Mouse (Mus musculus) liver, adult 2 months (tissue): ENCODE results near the gene Gm14226. TPM values are rescaled to one million over a fixed set of nuclear protein-coding genes. Genes with fewer than 3 reads are reported as not detected.
"Not testable (repeated sequence)": the region's sequence is repeated elsewhere in the genome, so short reads cannot be mapped to it uniquely, and the experiment has no call there.

Experiments
- DNase-seq: peaks from one replicate; pipeline ENCODE4 v3.0.0-alpha.2; 2011; ENCODE audit warnings: low read depth, low spot score; ENCODE audit errors: extremely low read depth
- H3K27ac ChIP-seq: fragments of 200-500 bp; replicated peaks from 2 replicates; pipeline ENCODE4 v1.5.1; 2012; ENCODE audit warnings: low read depth, mild to moderate bottlenecking, control low read depth, inconsistent platforms, low read length; ENCODE audit not compliant: insufficient read depth
- H3K27me3 ChIP-seq: fragments of 200-500 bp; 2 replicates; pipeline ENCODE4 v1.6.1; 2012; ENCODE audit warnings: mild to moderate bottlenecking, moderate library complexity, low read length, inconsistent platforms; ENCODE audit not compliant: control insufficient read depth, insufficient read depth
- H3K36me3 ChIP-seq: fragments of 200-500 bp; 2 replicates; pipeline ENCODE4 v1.6.1; 2012; ENCODE audit warnings: low read length, inconsistent platforms; ENCODE audit not compliant: control insufficient read depth, insufficient read depth
- H3K4me1 ChIP-seq: fragments of 200-500 bp; 2 replicates; pipeline ENCODE4 v1.6.1; 2011; ENCODE audit warnings: low read length; ENCODE audit not compliant: control insufficient read depth, insufficient read depth
- H3K4me3 ChIP-seq: fragments of 200-500 bp; 2 replicates; pipeline ENCODE4 v1.5.1; 2011; ENCODE audit warnings: low read depth, mild to moderate bottlenecking, control low read depth, low read length, moderate library complexity; ENCODE audit not compliant: insufficient read depth
- H3K79me2 ChIP-seq: fragments of 200-500 bp; 2 replicates; pipeline ENCODE4 v1.6.1; 2012; ENCODE audit warnings: inconsistent platforms, mild to moderate bottlenecking, low read length, moderate library complexity; ENCODE audit not compliant: control insufficient read depth, insufficient read depth
- H3K9ac ChIP-seq: fragments of 200-500 bp; 2 replicates; pipeline ENCODE4 v1.6.1; 2012; ENCODE audit warnings: low read depth, mild to moderate bottlenecking, control low read depth, inconsistent platforms, low read length
- CTCF ChIP-seq: fragments of 200-500 bp; IDR thresholded peaks from 2 replicates; pipeline ENCODE4 v1.5.1; 2011; ENCODE audit warnings: low read depth, low read length, control low read depth
- POLR2A ChIP-seq: fragments of 200-500 bp; IDR thresholded peaks from 2 replicates; pipeline ENCODE4 v1.6.1; 2011; ENCODE audit warnings: low read length, control low read depth; ENCODE audit not compliant: insufficient read depth; ENCODE audit errors: extremely low read depth
- whole genome bisulfite sequencing: fragments of 180-500 bp; shearing (Covaris S2); methylation state at CpG from one replicate; pipeline ENCODE4 v1.1.7; 2018; 5-methylcytosine and 5-hydroxymethylcytosine counted together
- polyA plus RNA-seq: library from polyadenylated mRNA; depleted of rRNA; stranded (reverse); fragments of >200 nt; gene quantifications from 2 replicates; pipeline ENCODE4 v1.2.3, GENCODE M21; 2012
- total RNA-seq: library from RNA; depleted of rRNA; stranded (reverse); fragments of >200 nt; gene quantifications from 2 replicates; pipeline ENCODE4 v1.2.3, GENCODE M21; 2014

The Gm14226 gene
- total and polyA plus RNA-seq, 2 experiments = not detected

GRCm38 (mm10) chr2:154992083-154992482, 26.0 kb upstream of the Gm14226 start:
- no peak for TF ChIP-seq POLR2A
- DNase-seq = no peak
- 69% methylated on average over 5 of the region's 5 CpGs for WGBS
- H3K27ac ChIP-seq = no peak overlapping the region
- H3K79me2 ChIP-seq = no peaks in the 10 kb centered on the region
- no peak overlapping the region for H3K9ac ChIP-seq
- no peaks in the 10 kb centered on the region for H3K27me3 ChIP-seq
- H3K4me1 ChIP-seq = no peaks in the 10 kb centered on the region
- no peak overlapping the region for H3K4me3 ChIP-seq
- no peaks in the 10 kb centered on the region for H3K36me3 ChIP-seq

- Histone ChIP-seq H3K36me3 (no peaks in the 10 kb centered on the region), H3K79me2 (no peaks in the 10 kb centered on the region), H3K27me3 (no peaks in the 10 kb centered on the region), H3K4me3 (no peak overlapping the region), H3K9ac (no peak overlapping the region), H3K4me1 (no peaks in the 10 kb centered on the region), H3K27ac (no peak overlapping the region)
- DNase-seq = no peak
- 95% methylated on average over 11 of the region's 11 CpGs for WGBS
- TF ChIP-seq CTCF (no peak), POLR2A (no peak)
Measured at GRCm38 (mm10) chr2:155005491-155005890, 12.6 kb upstream of the Gm14226 start.

DNA sequence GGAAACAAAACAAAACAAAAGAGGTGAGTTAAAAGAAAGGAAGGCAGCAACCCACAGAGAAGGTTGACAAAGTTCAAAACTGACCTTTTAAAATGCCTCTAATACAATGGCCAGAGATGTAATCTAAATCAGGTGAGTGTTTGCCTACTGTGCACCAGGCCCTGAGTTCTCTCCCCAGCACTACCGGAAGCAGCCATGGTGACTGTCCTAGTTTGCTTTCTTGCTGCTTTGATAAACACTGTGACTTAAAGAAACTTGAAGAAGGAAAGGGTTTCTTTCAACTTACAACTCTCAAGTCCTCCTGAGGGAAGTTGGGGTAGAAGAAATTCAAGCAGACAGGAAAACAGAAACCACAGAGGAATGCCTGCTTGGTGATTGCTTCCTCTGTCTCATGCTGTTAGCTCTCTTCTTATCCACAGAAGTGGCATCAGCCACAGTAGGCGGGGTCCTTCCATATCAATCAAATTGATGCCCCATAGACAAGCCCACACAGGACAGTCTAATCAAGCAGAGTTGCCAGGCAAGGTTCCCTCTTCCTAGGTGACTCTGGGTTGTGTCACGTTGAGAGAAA, 6.9 kb upstream of the Gm14226 start:
- TF ChIP-seq POLR2A (no peak), CTCF (no peak)
- H3K36me3 ChIP-seq = no peaks in the 10 kb centered on the region
- H3K4me1 ChIP-seq = no peaks in the 10 kb centered on the region
- H3K79me2 ChIP-seq = no peaks in the 10 kb centered on the region
- no peak overlapping the region for H3K27ac ChIP-seq
- H3K9ac ChIP-seq = no peak overlapping the region
- DNase-seq = no peak
- no peaks in the 10 kb centered on the region for H3K27me3 ChIP-seq
- no peak overlapping the region for H3K4me3 ChIP-seq
- 81% methylated on average over 3 of the region's 3 CpGs for WGBS

DNA sequence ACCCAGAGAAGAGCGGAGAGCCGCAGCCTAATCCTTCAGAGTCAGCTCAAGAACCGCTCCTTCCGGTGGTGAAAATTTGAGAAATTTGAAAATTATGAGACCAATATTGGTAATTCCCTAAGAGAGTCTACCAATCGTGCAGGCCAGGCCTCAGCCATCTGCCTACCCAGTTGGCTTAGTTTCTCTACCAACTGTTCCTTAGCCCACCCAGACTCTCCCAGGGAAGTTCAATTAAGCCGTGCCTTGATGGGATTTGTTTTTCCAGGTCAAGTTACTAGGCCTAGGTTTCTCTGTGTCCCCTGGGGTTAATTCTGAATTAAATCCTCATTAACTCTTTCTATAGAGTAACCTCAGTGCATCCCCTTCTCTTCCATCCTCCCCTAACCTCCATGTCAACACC, 5.1 kb upstream of the Gm14226 start:
- Histone ChIP-seq H3K9ac (no peak overlapping the region), H3K4me3 (no peak overlapping the region), H3K27me3 (no peaks in the 10 kb centered on the region), H3K79me2 (no peaks in the 10 kb centered on the region), H3K4me1 (no peaks in the 10 kb centered on the region), H3K27ac (no peak overlapping the region), H3K36me3 (no peaks in the 10 kb centered on the region)
- 91% methylated on average over 6 of the region's 6 CpGs for WGBS
- no peak for TF ChIP-seq POLR2A
- no peak for TF ChIP-seq CTCF
- no peak for DNase-seq

DNA sequence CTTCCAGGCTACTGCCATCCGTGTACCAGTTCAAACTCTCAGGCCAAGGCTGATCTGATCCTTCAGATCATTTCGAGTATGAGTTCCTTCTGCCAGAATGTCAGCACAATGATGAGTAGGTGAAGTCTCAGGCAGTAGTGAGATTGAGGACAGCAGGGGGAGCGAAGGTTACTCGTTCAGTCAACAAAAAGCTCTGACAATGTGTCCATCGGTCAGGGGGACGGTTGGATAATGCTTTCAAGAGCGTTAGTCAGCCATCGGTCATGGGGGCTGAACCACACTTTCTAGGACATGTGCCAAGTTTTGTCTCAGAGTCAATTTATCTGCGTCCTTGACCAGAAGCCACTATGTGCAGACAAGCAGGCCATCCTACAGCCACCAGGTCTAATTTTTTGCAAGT, 1.3 kb upstream of the Gm14226 start:
- H3K4me3 ChIP-seq, H3K36me3 ChIP-seq, DNase-seq, H3K9ac ChIP-seq, H3K4me1 ChIP-seq, H3K27me3 ChIP-seq, H3K27ac ChIP-seq, H3K79me2 ChIP-seq: not testable (repeated sequence)
- WGBS = 10% methylated on average over 6 of the region's 9 CpGs

GRCm38 (mm10) chr2:155018762-155019641, 936 bp downstream of the Gm14226 start:
- H3K4me1 ChIP-seq = peaks cover 2% of the 10 kb centered on the region; the same call in 1 of the 2 replicates
- H3K79me2 ChIP-seq = no peaks in the 10 kb centered on the region
- no peaks in the 10 kb centered on the region for H3K27me3 ChIP-seq
- peak overlapping the region; percentile 50; the same call in 1 of the 2 replicates for H3K27ac ChIP-seq
- peak; percentile 30 for DNase-seq
- H3K4me3 ChIP-seq = peak overlapping the region; percentile 39
- no peak for TF ChIP-seq POLR2A
- no peak for TF ChIP-seq CTCF
- H3K9ac ChIP-seq = peak overlapping the region; percentile 37
- no peaks in the 10 kb centered on the region for H3K36me3 ChIP-seq
- 1% methylated on average over 38 of the region's 38 CpGs for WGBS
